Mouse (Mus musculus): Measurements from ENCODE around the gene Cfap65.

The Cfap65 gene

GRCm38 (mm10) chr1:74939762-74940161 lies 4.4 kb upstream of the Cfap65 start:
- DNase-seq (ENCODE audit: low spot score): peak; percentile 12

GRCm38 (mm10) chr1:74936221-74936830 lies 927 bp upstream of the Cfap65 start:
- no peak for DNase-seq (ENCODE audit: low spot score)

GRCm38 (mm10) chr1:74927621-74928296 lies 7.6 kb downstream of the Cfap65 start:
- DNase-seq (ENCODE audit: low spot score): no peak

GRCm38 (mm10) chr1:74926721-74927120 lies 8.7 kb downstream of the Cfap65 start:
- DNase-seq (ENCODE audit: low spot score): peak; percentile 69

- no peak for DNase-seq (ENCODE audit: low spot score)
Observed at GRCm38 (mm10) chr1:74924464-74924863, 10.9 kb downstream of the Cfap65 start.

GRCm38 (mm10) chr1:74915706-74916105 lies 19.7 kb downstream of the Cfap65 start:
- DNase-seq (ENCODE audit: low spot score): no peak

- DNase-seq (ENCODE audit: low spot score): no peak
Observed at GRCm38 (mm10) chr1:74902191-74902590, 33.2 kb downstream of the Cfap65 start.

- peak; percentile 73 for DNase-seq (ENCODE audit: low spot score)
Observed at GRCm38 (mm10) chr1:74901686-74902085, 33.7 kb downstream of the Cfap65 start.

- DNase-seq (ENCODE audit: low spot score): no peak
Observed at GRCm38 (mm10) chr1:74900341-74901285, 34.8 kb downstream of the Cfap65 start.

- DNase-seq (ENCODE audit: low spot score): no peak
Observed at GRCm38 (mm10) chr1:74898656-74899431, 36.6 kb downstream of the Cfap65 start.

GRCm38 (mm10) chr1:74897976-74898375 lies 37.4 kb downstream of the Cfap65 start:
- DNase-seq (ENCODE audit: low spot score): no peak

- peak; percentile 81 for DNase-seq (ENCODE audit: low spot score)
Observed at GRCm38 (mm10) chr1:74894966-74895365, 40.4 kb downstream of the Cfap65 start.

GRCm38 (mm10) chr1:74893134-74893855 lies 42.1 kb downstream of the Cfap65 start, which contains the start of gene Cryba2:
TSS of gene Cryba2 (minus strand) at chr1:74893143.
- peak; percentile 80 for DNase-seq (ENCODE audit: low spot score)

- DNase-seq (ENCODE audit: low spot score): no peak
Observed at GRCm38 (mm10) chr1:74892351-74893133, 42.9 kb downstream of the Cfap65 start.

GRCm38 (mm10) chr1:74891513-74891912 lies 43.9 kb downstream of the Cfap65 start:
- peak; percentile 61 for DNase-seq (ENCODE audit: low spot score)

- no peak for DNase-seq (ENCODE audit: low spot score)
Observed at GRCm38 (mm10) chr1:74885369-74886042, 49.9 kb downstream of the Cfap65 start, which contains the start of gene Fev. TSS of gene Fev (minus strand) at chr1:74885419.

- no peak for DNase-seq (ENCODE audit: low spot score)
Observed at GRCm38 (mm10) chr1:74884196-74885141, 50.9 kb downstream of the Cfap65 start.

GRCm38 (mm10) chr1:74883441-74883840 lies 52.0 kb downstream of the Cfap65 start:
- no peak for DNase-seq (ENCODE audit: low spot score)

Measured in retina, embryonic 14.5 days (tissue).